Mouse (Mus musculus) limb, embryonic 15.5 days (tissue): Measurements from ENCODE around the gene Dhx8. TPM values are rescaled to one million over a fixed set of nuclear protein-coding genes. Genes with fewer than 3 reads are reported as not detected.

ENCODE experiments used
- ATAC-seq: fragments of 200-750 bp; cut with Nextera tagmentation; 2 replicates; pipeline ENCODE4 v1.8.0; 2017; ENCODE audit warnings: low read depth, moderate TSS enrichment; ENCODE audit not compliant: insufficient number of reproducible peaks, low FRiP score, low TSS enrichment
- H3K27ac ChIP-seq: fragments of 300-500 bp; sonication (generic); 2 replicates; pipeline ENCODE4 v1.5.1; 2015; ENCODE audit warnings: moderate library complexity, mild to moderate bottlenecking, inconsistent platforms
- H3K27me3 ChIP-seq: fragments of 300-500 bp; sonication (generic); 2 replicates; pipeline ENCODE4 v1.6.1; 2015; ENCODE audit warnings: inconsistent platforms
- H3K36me3 ChIP-seq: fragments of 300-500 bp; sonication (generic); 2 replicates; pipeline ENCODE4 v1.6.1; 2015; ENCODE audit warnings: inconsistent platforms
- H3K4me1 ChIP-seq: fragments of 300-500 bp; sonication (generic); 2 replicates; pipeline ENCODE4 v1.6.1; 2015; ENCODE audit warnings: inconsistent platforms
- H3K4me2 ChIP-seq: fragments of 300-500 bp; sonication (generic); 2 replicates; pipeline ENCODE4 v1.6.1; 2015; ENCODE audit warnings: mild to moderate bottlenecking, inconsistent platforms
- H3K4me3 ChIP-seq: fragments of 300-500 bp; sonication (generic); 2 replicates; pipeline ENCODE4 v1.5.1; 2015; ENCODE audit warnings: mild to moderate bottlenecking, inconsistent platforms
- H3K9ac ChIP-seq: fragments of 300-500 bp; sonication (generic); 2 replicates; pipeline ENCODE4 v1.6.1; 2015; ENCODE audit warnings: inconsistent platforms
- H3K9me3 ChIP-seq: fragments of 300-500 bp; sonication (generic); 2 replicates; pipeline ENCODE4 v1.6.1; 2016; ENCODE audit warnings: inconsistent platforms
- WGBS: fragments of 180-500 bp; shearing (Covaris S2); methylation state at CpG from one replicate; pipeline ENCODE4 v1.1.7; 2015; 5-methylcytosine and 5-hydroxymethylcytosine counted together
- polyA plus RNA-seq: library from polyadenylated mRNA; unstranded; fragments of >200 nt; fragmentation: Nextera tagmentation; extraction: Ambion mirVana; gene quantifications from 2 replicates; pipeline ENCODE4 v1.2.1, GENCODE M21; 2015

The Dhx8 gene
- polyA plus RNA-seq, 1 experiment from 2014 or later = 34.7 TPM

DNA sequence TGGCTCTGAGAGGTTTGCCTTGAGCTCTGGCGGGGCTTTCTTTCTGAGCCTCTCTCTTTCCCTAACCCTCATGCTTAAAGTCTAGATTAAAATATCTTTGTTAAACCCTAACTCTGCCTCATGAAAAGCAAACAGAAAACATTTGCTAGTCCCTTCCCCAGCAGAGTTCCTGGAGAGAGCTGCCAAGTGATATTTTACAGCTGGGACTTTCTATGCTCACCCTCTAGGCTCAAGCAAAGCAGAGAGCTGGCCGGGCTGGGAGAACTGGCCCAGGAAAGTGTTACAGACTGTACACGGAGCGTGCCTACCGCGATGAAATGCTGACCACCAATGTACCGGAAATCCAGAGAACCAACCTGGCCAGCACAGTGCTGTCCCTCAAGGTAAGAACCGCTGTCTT is 24.6 kb downstream of the Dhx8 start:
- no peak overlapping the region for H3K27ac ChIP-seq
- H3K27me3 ChIP-seq = no peaks in the 10 kb centered on the region
- no peak for ATAC-seq
- no peak overlapping the region for H3K4me2 ChIP-seq
- no peaks in the 10 kb centered on the region for H3K9me3 ChIP-seq
- peaks cover 92% of the 10 kb centered on the region for H3K36me3 ChIP-seq
- no peak overlapping the region for H3K9ac ChIP-seq
- H3K4me1 ChIP-seq = no peaks in the 10 kb centered on the region
- no peak overlapping the region for H3K4me3 ChIP-seq
- 89% methylated on average over 8 of the region's 8 CpGs for WGBS

DNA sequence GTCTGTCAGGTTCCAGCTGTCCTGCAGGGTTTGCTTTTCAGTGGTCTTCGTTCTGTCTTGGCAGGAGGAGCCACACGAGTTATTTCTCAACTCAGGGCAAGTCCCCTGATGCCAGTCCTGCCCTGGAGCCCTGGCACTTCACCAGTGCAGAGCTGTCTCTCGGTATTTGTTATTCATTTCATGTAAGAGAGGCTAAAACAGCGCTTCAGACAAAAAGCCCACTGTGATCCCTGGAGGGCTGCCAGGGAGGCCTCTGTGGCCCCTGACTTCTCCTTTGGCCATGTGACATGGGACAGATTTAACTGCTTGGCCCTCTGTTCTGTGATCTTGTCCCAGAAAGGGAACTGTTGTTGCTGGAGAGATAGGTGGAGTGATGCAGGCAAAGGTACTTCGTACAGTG is 25.7 kb downstream of the Dhx8 start:
- Histone ChIP-seq H3K9ac (no peak overlapping the region), H3K27ac (no peak overlapping the region), H3K9me3 (no peaks in the 10 kb centered on the region), H3K4me2 (no peak overlapping the region), H3K27me3 (no peaks in the 10 kb centered on the region), H3K4me1 (no peaks in the 10 kb centered on the region), H3K4me3 (no peak overlapping the region), H3K36me3 (peaks cover 84% of the 10 kb centered on the region)
- no peak for ATAC-seq
- 82% methylated on average over 5 of the region's 5 CpGs for WGBS

- Histone ChIP-seq H3K27me3 (no peaks in the 10 kb centered on the region), H3K9ac (no peak overlapping the region), H3K9me3 (no peaks in the 10 kb centered on the region), H3K4me2 (no peak overlapping the region), H3K4me1 (no peaks in the 10 kb centered on the region), H3K4me3 (no peak overlapping the region), H3K27ac (no peak overlapping the region), H3K36me3 (peaks cover 83% of the 10 kb centered on the region)
- no peak for ATAC-seq
- 91% methylated on average over 3 of the region's 3 CpGs for WGBS
Observed at GRCm38 (mm10) chr11:101759530-101759929, 26.8 kb downstream of the Dhx8 start.

DNA sequence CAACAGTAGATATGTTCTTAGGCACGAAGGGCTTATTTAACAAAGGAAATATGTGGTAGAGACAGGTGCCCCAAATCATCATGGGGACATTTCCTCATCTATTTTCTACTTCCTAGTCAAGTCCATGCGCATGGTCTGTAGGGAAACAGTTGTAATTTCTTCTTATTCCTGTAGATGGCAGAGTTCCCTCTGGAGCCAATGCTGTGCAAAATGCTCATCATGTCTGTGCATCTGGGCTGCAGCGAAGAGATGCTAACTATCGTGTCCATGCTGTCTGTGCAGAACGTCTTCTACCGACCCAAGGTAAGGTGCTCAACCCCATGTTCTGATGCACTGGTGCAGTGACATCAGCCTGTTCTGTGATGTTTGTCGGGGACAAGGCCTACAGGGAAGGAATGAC is 31.0 kb downstream of the Dhx8 start:
- H3K4me3 ChIP-seq = no peak overlapping the region
- no peaks in the 10 kb centered on the region for H3K27me3 ChIP-seq
- H3K36me3 ChIP-seq = peaks cover 82% of the 10 kb centered on the region
- no peak overlapping the region for H3K4me2 ChIP-seq
- no peaks in the 10 kb centered on the region for H3K9me3 ChIP-seq
- WGBS = 46% methylated on average over 7 of the region's 7 CpGs
- ATAC-seq = no peak
- H3K27ac ChIP-seq = no peak overlapping the region
- H3K9ac ChIP-seq = no peak overlapping the region
- H3K4me1 ChIP-seq = no peaks in the 10 kb centered on the region

DNA sequence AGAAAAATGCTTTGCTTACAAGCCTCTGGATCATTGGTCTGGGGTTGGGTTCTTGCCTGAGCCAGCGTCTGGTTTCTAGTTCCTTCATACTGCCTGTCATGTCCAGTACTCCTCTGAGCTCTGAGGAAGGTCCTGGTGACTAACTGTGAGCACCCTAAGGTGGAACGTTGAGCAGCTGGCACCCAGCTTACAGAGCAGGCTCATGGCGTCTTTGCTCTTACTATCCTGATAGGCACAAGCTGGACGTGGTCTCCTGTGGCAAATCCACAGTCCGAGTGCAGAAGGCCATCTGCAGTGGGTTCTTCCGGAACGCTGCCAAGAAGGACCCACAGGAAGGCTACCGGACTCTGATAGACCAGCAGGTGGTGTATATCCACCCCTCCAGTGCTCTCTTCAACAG is 31.8 kb downstream of the Dhx8 start:
- no peaks in the 10 kb centered on the region for H3K27me3 ChIP-seq
- ATAC-seq = no peak
- H3K9me3 ChIP-seq = no peaks in the 10 kb centered on the region
- no peak overlapping the region for H3K4me3 ChIP-seq
- no peak overlapping the region for H3K4me2 ChIP-seq
- 96% methylated on average over 8 of the region's 8 CpGs for WGBS
- H3K4me1 ChIP-seq = no peaks in the 10 kb centered on the region
- peaks cover 81% of the 10 kb centered on the region for H3K36me3 ChIP-seq
- no peak overlapping the region for H3K9ac ChIP-seq
- H3K27ac ChIP-seq = no peak overlapping the region

DNA sequence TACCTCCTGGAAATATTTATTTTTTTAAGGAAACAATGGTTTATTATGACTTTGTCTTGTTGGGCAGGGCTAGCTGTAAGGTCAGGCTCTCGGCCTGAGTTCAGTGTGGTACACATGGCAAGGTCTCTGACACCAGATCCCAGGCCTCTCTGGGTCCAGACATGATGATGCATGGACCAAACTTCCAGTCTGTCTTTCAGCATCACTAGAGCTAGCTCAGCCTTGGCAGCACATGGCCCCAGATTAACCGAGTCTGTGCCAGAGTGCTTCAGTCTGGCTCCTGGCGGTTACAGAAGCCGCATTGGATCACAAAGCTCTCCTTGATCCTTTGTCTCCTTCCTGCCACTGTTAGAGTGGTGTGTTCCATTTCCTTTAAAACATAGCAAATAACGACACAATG is 34.6 kb downstream of the Dhx8 start:
- Histone ChIP-seq H3K36me3 (peaks cover 59% of the 10 kb centered on the region), H3K4me2 (no peak overlapping the region), H3K4me1 (peaks cover 7% of the 10 kb centered on the region), H3K27me3 (no peaks in the 10 kb centered on the region), H3K27ac (no peak overlapping the region), H3K9me3 (no peaks in the 10 kb centered on the region), H3K9ac (no peak overlapping the region), H3K4me3 (no peak overlapping the region)
- ATAC-seq = no peak
- 85% methylated on average over 5 of the region's 5 CpGs for WGBS

DNA sequence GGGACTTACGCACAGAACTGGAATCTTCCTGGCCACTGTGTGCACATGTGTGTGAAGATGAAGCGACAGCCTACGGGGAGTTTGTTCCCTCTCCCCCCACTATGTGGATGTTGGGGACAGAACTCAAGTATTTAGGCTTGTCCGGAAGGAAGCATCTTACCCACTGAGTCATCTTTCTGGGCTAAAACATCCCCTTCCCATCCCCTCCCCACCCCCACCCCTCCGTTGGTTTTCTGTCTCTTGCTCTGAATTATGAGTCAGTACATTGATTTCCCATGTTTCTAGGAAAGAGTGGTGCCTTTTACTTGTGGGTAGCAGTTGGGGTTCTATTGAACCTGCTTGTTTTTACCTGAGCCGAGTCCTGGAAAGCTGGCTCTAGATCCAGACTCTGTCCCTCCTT is 36.0 kb downstream of the Dhx8 start:
- Histone ChIP-seq H3K27me3 (0 out of 2 replicates have a peak, but pooled peaks cover 3% of the 10 kb centered on the region), H3K27ac (no peak overlapping the region), H3K4me2 (no peak overlapping the region), H3K9me3 (no peaks in the 10 kb centered on the region), H3K4me3 (no peak overlapping the region), H3K36me3 (peaks cover 54% of the 10 kb centered on the region), H3K9ac (no peak overlapping the region), H3K4me1 (peaks cover 12% of the 10 kb centered on the region)
- no peak for ATAC-seq
- WGBS = 88% methylated on average over 6 of the region's 6 CpGs

GRCm38 (mm10) chr11:101770266-101770665 is 37.5 kb downstream of the Dhx8 start:
- Histone ChIP-seq H3K4me3 (no peak overlapping the region), H3K27me3 (0 out of 2 replicates have a peak, but pooled peaks cover 7% of the 10 kb centered on the region), H3K4me2 (no peak overlapping the region), H3K9me3 (no peaks in the 10 kb centered on the region), H3K9ac (no peak overlapping the region), H3K27ac (no peak overlapping the region), H3K4me1 (peaks cover 12% of the 10 kb centered on the region), H3K36me3 (peaks cover 41% of the 10 kb centered on the region)
- 94% methylated on average over 12 of the region's 12 CpGs for WGBS
- no peak for ATAC-seq

DNA sequence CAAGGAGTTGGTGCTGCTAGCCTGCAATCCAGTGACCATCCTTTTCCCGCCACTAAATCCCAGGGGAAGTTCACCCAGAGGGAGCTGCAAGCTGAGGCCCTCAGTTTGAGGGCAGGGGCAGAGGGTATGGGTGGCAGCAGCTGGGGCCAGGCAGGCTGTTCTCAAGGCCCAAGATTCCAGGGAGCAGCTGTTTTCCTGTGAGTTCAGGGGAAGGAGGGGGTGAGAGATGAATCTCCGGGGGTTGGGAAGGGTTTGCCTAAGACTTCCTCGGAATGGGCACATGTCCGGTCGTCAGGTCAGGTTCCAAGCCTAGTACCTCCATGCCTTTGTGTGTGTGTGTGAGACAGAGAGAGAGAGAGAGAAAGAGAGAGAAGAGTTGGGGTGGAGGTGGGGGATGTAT is 39.3 kb downstream of the Dhx8 start:
- 6% methylated on average over 5 of the region's 5 CpGs for WGBS
- Histone ChIP-seq H3K4me3 (peak overlapping the region; percentile 40), H3K36me3 (peaks cover 24% of the 10 kb centered on the region)

DNA sequence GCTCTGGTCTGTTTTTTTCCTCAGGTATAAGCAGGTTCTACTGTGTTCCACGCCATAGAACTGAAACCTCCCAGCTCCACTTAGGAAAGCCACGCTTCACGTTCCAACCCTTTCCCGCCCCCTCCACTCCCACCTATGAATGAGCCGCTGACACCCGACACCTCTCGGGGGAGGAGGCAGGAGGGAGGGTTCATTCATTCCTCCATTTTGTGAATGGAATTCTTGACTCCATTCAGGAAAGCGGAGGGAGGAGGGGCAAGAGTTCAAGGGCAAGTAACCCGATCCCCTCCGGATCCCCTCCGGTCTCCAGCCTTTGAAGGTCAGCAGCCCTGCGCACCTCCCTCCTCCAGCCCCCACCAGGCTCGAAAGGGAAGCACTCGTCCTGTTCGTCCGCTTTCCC is 39.7 kb downstream of the Dhx8 start:
- no peak overlapping the region for H3K9ac ChIP-seq
- under 1% methylated on average over 16 of the region's 16 CpGs for WGBS

More for the DNA sequence above, 39.3 kb downstream of the Dhx8 start:
- Histone ChIP-seq H3K27ac (no peak overlapping the region), H3K27me3 (0 out of 2 replicates have a peak, but pooled peaks cover 7% of the 10 kb centered on the region), H3K4me1 (peaks cover 12% of the 10 kb centered on the region), H3K4me2 (peak overlapping the region; percentile 77), H3K9ac (no peak overlapping the region), H3K9me3 (no peaks in the 10 kb centered on the region)
- 0 out of 2 replicates have a peak, but pooled peaks have one; percentile 13 for ATAC-seq

DNA sequence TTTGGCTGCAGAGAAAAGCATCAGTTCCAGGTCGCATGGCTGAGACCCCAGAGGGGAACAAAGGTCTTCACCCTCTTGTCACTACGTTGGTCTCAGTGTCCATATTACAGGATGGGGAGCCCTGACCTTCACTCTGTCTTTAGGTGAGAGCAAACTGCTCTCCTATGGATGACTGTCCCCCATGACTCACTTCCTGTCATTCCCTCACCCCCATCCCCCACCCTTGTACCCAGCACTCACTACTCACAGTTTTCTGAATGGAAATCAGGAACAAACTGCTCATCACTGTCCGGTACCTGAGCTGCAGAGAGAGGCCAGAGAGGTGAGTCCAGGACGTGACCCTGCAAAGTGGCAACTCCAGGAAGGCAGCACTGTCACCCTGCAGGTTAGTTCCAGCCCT is 44.1 kb downstream of the Dhx8 start:
- no peak overlapping the region for H3K4me3 ChIP-seq
- no peak overlapping the region for H3K4me2 ChIP-seq
- H3K9ac ChIP-seq = no peak overlapping the region
- H3K27me3 ChIP-seq = peaks cover 10% of the 10 kb centered on the region; the same call in 1 of the 2 replicates
- no peaks in the 10 kb centered on the region for H3K9me3 ChIP-seq
- H3K36me3 ChIP-seq = no peaks in the 10 kb centered on the region
- H3K4me1 ChIP-seq = peaks cover 9% of the 10 kb centered on the region
- no peak for ATAC-seq
- H3K27ac ChIP-seq = no peak overlapping the region
- 87% methylated on average over 4 of the region's 4 CpGs for WGBS

More for the DNA sequence above, 39.7 kb downstream of the Dhx8 start:
- 0 out of 2 replicates have a peak, but pooled peaks cover 7% of the 10 kb centered on the region for H3K27me3 ChIP-seq
- ATAC-seq = peak; percentile 79
- peaks cover 12% of the 10 kb centered on the region for H3K4me1 ChIP-seq
- no peaks in the 10 kb centered on the region for H3K9me3 ChIP-seq
- H3K36me3 ChIP-seq = peaks cover 20% of the 10 kb centered on the region
- H3K4me3 ChIP-seq = peak overlapping the region; percentile 40
- no peak overlapping the region for H3K27ac ChIP-seq
- H3K4me2 ChIP-seq = peak overlapping the region; percentile 77

DNA sequence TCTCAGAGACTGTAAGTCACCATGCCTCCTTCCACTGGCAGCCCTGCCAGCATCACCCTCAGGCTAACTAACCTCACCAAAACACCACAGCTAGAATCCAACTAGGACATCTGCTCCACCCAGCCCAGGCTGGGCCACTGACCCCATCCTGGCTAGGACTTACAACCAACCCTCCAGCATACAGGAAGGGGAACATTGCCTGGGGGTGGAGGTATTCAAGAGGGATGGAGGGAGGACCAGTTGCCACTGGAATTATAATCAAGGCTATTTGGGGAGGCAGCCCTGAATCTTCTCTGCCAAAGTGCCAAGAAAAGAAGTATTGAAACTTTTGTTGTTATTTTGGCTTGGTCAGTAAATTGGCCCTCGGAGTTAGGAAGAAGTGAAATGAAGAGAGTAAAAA is 50.4 kb downstream of the Dhx8 start:
- Histone ChIP-seq H3K27me3 (peaks cover 51% of the 10 kb centered on the region), H3K36me3 (no peaks in the 10 kb centered on the region), H3K9ac (no peak overlapping the region), H3K4me1 (peaks cover 28% of the 10 kb centered on the region), H3K4me3 (no peak overlapping the region), H3K4me2 (no peak overlapping the region), H3K27ac (no peak overlapping the region), H3K9me3 (no peaks in the 10 kb centered on the region)
- no peak for ATAC-seq
- WGBS = 50% methylated on average over 1 of the region's 1 CpGs

DNA sequence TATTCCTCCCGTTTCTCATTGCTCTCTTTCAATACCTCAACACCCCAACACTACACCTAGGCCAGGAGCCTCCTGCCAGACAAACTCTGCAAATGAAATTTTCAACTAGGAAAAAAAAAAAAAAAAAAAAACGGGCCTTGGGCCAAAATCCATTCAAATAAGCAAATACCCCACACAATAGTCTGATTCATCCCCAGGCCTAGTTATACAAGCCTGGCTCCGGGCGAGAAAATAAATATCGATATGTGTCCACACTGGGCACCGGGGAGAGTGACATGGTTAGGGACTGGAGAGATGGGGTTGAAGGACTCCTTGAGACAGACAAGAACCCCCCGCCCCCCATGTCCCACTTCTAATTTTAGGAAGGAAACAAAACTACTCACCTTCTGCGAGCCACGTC is 50.9 kb downstream of the Dhx8 start:
- Histone ChIP-seq H3K27me3 (peaks cover 51% of the 10 kb centered on the region), H3K27ac (no peak overlapping the region), H3K9me3 (no peaks in the 10 kb centered on the region), H3K4me3 (peak overlapping the region; percentile 53), H3K4me2 (peak overlapping the region; percentile 99), H3K36me3 (no peaks in the 10 kb centered on the region), H3K4me1 (peaks cover 28% of the 10 kb centered on the region), H3K9ac (no peak overlapping the region)
- ATAC-seq = no peak
- 20% methylated on average over 9 of the region's 9 CpGs for WGBS
